Comparison of ENCODE assay signal across 10 mouse cellular contexts in genomic region chr2:26547481-26547880, GRCm38 (mm10). TPM values are rescaled to one million over a fixed set of nuclear protein-coding genes. Genes with fewer than 3 reads are reported as not detected.
DNase-seq lines count a peak whose midpoint lies in the region; ATAC-seq and TF ChIP-seq lines count a peak whose summit lies in the region.
"Had no signal": no experiment of that assay in that cellular context is flagged by ENCODE, and none has a peak within 500 bp of the region (broad histone marks: within the 10 kb centered on the region; RNA-seq: fewer than 3 reads in every experiment).

No protein-coding gene starts in this region.

- H3K4me1 ChIP-seq in embryonic facial prominence, embryonic 11.5 days (ENCODE audit: control insufficient read depth, insufficient read depth, low read length) = no peaks in the 10 kb centered on the region
- peaks cover 7% of the 10 kb centered on the region; the same call in 1 of the 2 replicates for H3K4me1 ChIP-seq in limb, embryonic 14.5 days (ENCODE audit: control insufficient read depth, insufficient read depth, low read length)
- H3K4me1 ChIP-seq in forebrain, embryonic 14.5 days (ENCODE audit: control insufficient read depth, insufficient read depth, low read length) = peaks cover 6% of the 10 kb centered on the region; the same call in 1 of the 2 replicates

- H3K36me3 ChIP-seq in embryonic facial prominence, embryonic 11.5 days (replicated peaks; ENCODE audit: control insufficient read depth, insufficient read depth, low read depth, low read length) = no peaks in the 10 kb centered on the region
- no peaks in the 10 kb centered on the region for H3K36me3 ChIP-seq in limb, embryonic 14.5 days (ENCODE audit: control insufficient read depth, insufficient read depth, low read length)
- H3K36me3 ChIP-seq in forebrain, embryonic 14.5 days (ENCODE audit: control insufficient read depth, insufficient read depth, low read length) = no peaks in the 10 kb centered on the region

- no peak overlapping the region; the same call in 1 of the 2 replicates for H3K9ac ChIP-seq in embryonic facial prominence, embryonic 11.5 days (replicated peaks; ENCODE audit: low read length)
- no peak overlapping the region for H3K9ac ChIP-seq in limb, embryonic 14.5 days (ENCODE audit: low read depth, low read length, severe bottlenecking)
- no peak overlapping the region for H3K9ac ChIP-seq in forebrain, embryonic 14.5 days (ENCODE audit: low read length)

- TF ChIP-seq CTCF in layer of hippocampus, adult 2 months (conservative IDR thresholded peaks at IDR 0.05) = peak; percentile 66

- ATAC-seq in embryonic facial prominence, embryonic 11.5 days (replicated peaks; ENCODE audit: insufficient number of reproducible peaks, low FRiP score, low TSS enrichment, low read depth) = peak; percentile 55
- peak; percentile 75; the same call in 1 of the 2 replicates for ATAC-seq in limb, embryonic 14.5 days (ENCODE audit: low FRiP score, low read depth)
- no peak; the same call in 1 of the 2 replicates for ATAC-seq in forebrain, embryonic 14.5 days

- 21% methylated on average over 2 of the region's 2 CpGs for WGBS in embryonic facial prominence, embryonic 11.5 days
- WGBS in limb, embryonic 14.5 days = 12% methylated on average over 2 of the region's 2 CpGs
- WGBS in forebrain, embryonic 14.5 days = 36% methylated on average over 2 of the region's 2 CpGs

- no peak for TF ChIP-seq POLR2A in limb, embryonic 14.5 days (IDR thresholded peaks at IDR 0.05; ENCODE audit: borderline replicate concordance, extremely low read depth, insufficient read depth, insufficient read length)

- no peak overlapping the region for H3K4me2 ChIP-seq in embryonic facial prominence, embryonic 11.5 days (ENCODE audit: low read depth, low read length)
- H3K4me2 ChIP-seq in limb, embryonic 14.5 days (replicated peaks; ENCODE audit: low read depth, low read length, severe bottlenecking) = no peak overlapping the region
- H3K4me2 ChIP-seq in forebrain, embryonic 14.5 days (ENCODE audit: low read length) = no peak overlapping the region

- no peak overlapping the region; the same call in 1 of the 2 replicates for H3K27ac ChIP-seq in layer of hippocampus, adult 2 months
- H3K27ac ChIP-seq in embryonic facial prominence, embryonic 11.5 days (replicated peaks; ENCODE audit: low read depth, low read length) = no peak overlapping the region
- H3K27ac ChIP-seq in limb, embryonic 14.5 days (replicated peaks; ENCODE audit: low read depth, low read length) = no peak overlapping the region; the same call in 1 of the 2 replicates
- no peak overlapping the region for H3K27ac ChIP-seq in forebrain, embryonic 14.5 days (ENCODE audit: low read depth, low read length)

- H3K27me3 ChIP-seq in embryonic facial prominence, embryonic 11.5 days (ENCODE audit: control insufficient read depth, insufficient read depth, low read length) = no peaks in the 10 kb centered on the region
- H3K27me3 ChIP-seq in limb, embryonic 14.5 days (ENCODE audit: control insufficient read depth, insufficient read depth, low read length) = no peaks in the 10 kb centered on the region
- H3K27me3 ChIP-seq in forebrain, embryonic 14.5 days (replicated peaks; ENCODE audit: control insufficient read depth, insufficient read depth, low read length) = no peaks in the 10 kb centered on the region

- peak in 1 of 2 experiments; percentile 44 for DNase-seq in layer of hippocampus, adult 2 months (ENCODE audit: low spot score in 2 of 2)
- DNase-seq in layer of hippocampus, postnatal 10 days (ENCODE audit: low spot score in 2 of 2) = no peak
- DNase-seq in ZHBTc4 (ENCODE audit: low read depth, low spot score) = peak; percentile 28
- DNase-seq in embryonic facial prominence, embryonic 11.5 days (ENCODE audit: low spot score) = peak; percentile 57
- no peak for DNase-seq in limb, embryonic 14.5 days (ENCODE audit: low spot score)
- no peak for DNase-seq in forebrain, embryonic 14.5 days (ENCODE audit: low spot score)
- DNase-seq in ovary, postnatal 14 days (ENCODE audit: low spot score) = no peak
- DNase-seq in adrenal gland, adult 8-10 months = no peak
- DNase-seq: adrenal gland, adult 2 months had no signal

- H3K9me3 ChIP-seq in embryonic facial prominence, embryonic 11.5 days (replicated peaks; ENCODE audit: control insufficient read depth, low read length) = no peaks in the 10 kb centered on the region
- H3K9me3 ChIP-seq in limb, embryonic 14.5 days (ENCODE audit: control insufficient read depth, low read length) = no peaks in the 10 kb centered on the region
- no peaks in the 10 kb centered on the region for H3K9me3 ChIP-seq in forebrain, embryonic 14.5 days (replicated peaks; ENCODE audit: control insufficient read depth, low read length)

- no peak overlapping the region for H3K4me3 ChIP-seq in layer of hippocampus, adult 2 months
- no peak overlapping the region for H3K4me3 ChIP-seq in embryonic facial prominence, embryonic 11.5 days (ENCODE audit: low read depth, low read length)
- H3K4me3 ChIP-seq in limb, embryonic 14.5 days (replicated peaks; ENCODE audit: low read length) = no peak overlapping the region
- no peak overlapping the region for H3K4me3 ChIP-seq in forebrain, embryonic 14.5 days (ENCODE audit: low read depth, low read length)

RNA-seq across cellular contexts. Expression of gene Notch1, which starts 31.0 kb away (rescaled TPM):
- total RNA-seq in layer of hippocampus, adult 2 months (2021) = 10 to 100 TPM; 32.7 to 35.7 TPM
- total RNA-seq in layer of hippocampus, postnatal 10 days (2021) = 10 to 100 TPM; 43.9 to 46.7 TPM
- 17.2 and 17.7 TPM in 2 replicates for polyA plus RNA-seq in embryonic facial prominence, embryonic 11.5 days (2014; fragmentation: Nextera tagmentation; extraction: Ambion mirVana)
- polyA plus RNA-seq in limb, embryonic 14.5 days (2012; rRNA removed) = 28.1 and 40.2 TPM in 2 replicates
- polyA plus RNA-seq in limb, embryonic 14.5 days (2014; fragmentation: Nextera tagmentation; extraction: Ambion mirVana) = 44.5 and 47.0 TPM in 2 replicates
- 30.3 and 32.3 TPM in 2 replicates for polyA plus RNA-seq in forebrain, embryonic 14.5 days (2014; fragmentation: Nextera tagmentation; extraction: Ambion mirVana)
- 10 to 100 TPM; 23.7 to 32.6 (median 28.4) TPM for total RNA-seq in adrenal gland, adult 8-10 months (2022)

RNA-seq across cellular contexts. Expression of gene Egfl7, which starts 32.3 kb away (rescaled TPM):
- 10 to 100 TPM; 72.2 to 74.3 TPM for total RNA-seq in layer of hippocampus, adult 2 months (2021)
- 100 to 1,000 TPM in 1 of 2 experiments, 10 to 100 TPM in 1; 82.2 to 102 TPM for total RNA-seq in layer of hippocampus, postnatal 10 days (2021)
- 54.3 and 74.6 TPM in 2 replicates for polyA plus RNA-seq in embryonic facial prominence, embryonic 11.5 days (2014; fragmentation: Nextera tagmentation; extraction: Ambion mirVana)
- polyA plus RNA-seq in limb, embryonic 14.5 days (2012; rRNA removed) = 262 and 311 TPM in 2 replicates
- 104 and 108 TPM in 2 replicates for polyA plus RNA-seq in limb, embryonic 14.5 days (2014; fragmentation: Nextera tagmentation; extraction: Ambion mirVana)
- 52.5 and 52.8 TPM in 2 replicates for polyA plus RNA-seq in forebrain, embryonic 14.5 days (2014; fragmentation: Nextera tagmentation; extraction: Ambion mirVana)
- 100 to 1,000 TPM; 105 to 245 (median 172) TPM for total RNA-seq in adrenal gland, adult 8-10 months (2022)

RNA-seq across cellular contexts. Expression of gene Gm20532, which starts 39.0 kb away (rescaled TPM):
- not detected for total RNA-seq in layer of hippocampus, adult 2 months (2021)
- not detected for total RNA-seq in layer of hippocampus, postnatal 10 days (2021)
- not detected in 2 replicates for polyA plus RNA-seq in embryonic facial prominence, embryonic 11.5 days (2014; fragmentation: Nextera tagmentation; extraction: Ambion mirVana)
- polyA plus RNA-seq in limb, embryonic 14.5 days (2012; rRNA removed) = not detected in 2 replicates
- not detected in 2 replicates for polyA plus RNA-seq in limb, embryonic 14.5 days (2014; fragmentation: Nextera tagmentation; extraction: Ambion mirVana)
- not detected in 2 replicates for polyA plus RNA-seq in forebrain, embryonic 14.5 days (2014; fragmentation: Nextera tagmentation; extraction: Ambion mirVana)
- total RNA-seq in adrenal gland, adult 8-10 months (2022) = not detected
- total RNA-seq: adrenal gland, adult 2 months; hematopoietic stem cell, adult 5-6 weeks had no signal
- polyA plus RNA-seq: adrenal gland, adult 2 months had no signal

RNA-seq across cellular contexts. Expression of gene Agpat2, which starts 56.7 kb away (rescaled TPM):
- total RNA-seq in layer of hippocampus, adult 2 months (2021) = 1 to 10 TPM; 1.6 to 2.5 TPM
- total RNA-seq in layer of hippocampus, postnatal 10 days (2021) = 1 to 10 TPM; 2.1 to 2.5 TPM
- 8.7 and 13.1 TPM in 2 replicates for polyA plus RNA-seq in embryonic facial prominence, embryonic 11.5 days (2014; fragmentation: Nextera tagmentation; extraction: Ambion mirVana)
- 27.8 and 35.1 TPM in 2 replicates for polyA plus RNA-seq in limb, embryonic 14.5 days (2012; rRNA removed)
- polyA plus RNA-seq in limb, embryonic 14.5 days (2014; fragmentation: Nextera tagmentation; extraction: Ambion mirVana) = 24.1 and 28.9 TPM in 2 replicates
- polyA plus RNA-seq in forebrain, embryonic 14.5 days (2014; fragmentation: Nextera tagmentation; extraction: Ambion mirVana) = 4.0 TPM in 2 replicates
- total RNA-seq in adrenal gland, adult 8-10 months (2022) = 100 to 1,000 TPM in 3 of 4 experiments, 10 to 100 TPM in 1; 86.0 to 354 (median 247) TPM

Comparison
In these comparisons a context has a peak if more than half of its experiments do, and no peak if none do; other contexts are left out.
1. DNase-seq: peak in ZHBTc4 (single experiment) and embryonic facial prominence, embryonic 11.5 days (single experiment); none in layer of hippocampus, postnatal 10 days (0 of 2), limb, embryonic 14.5 days (single experiment), forebrain, embryonic 14.5 days (single experiment), ovary, postnatal 14 days (single experiment) and adrenal gland, adult 8-10 months (single experiment).